Mouse (Mus musculus) testis, postnatal 10 days (tissue): Measurements from ENCODE around the gene Psmd11.
"Not testable (repeated sequence)": the region's sequence is repeated elsewhere in the genome, so short reads cannot be mapped to it uniquely, and the experiment has no call there.

ENCODE experiments used
- DNase-seq: peaks from one replicate; pipeline ENCODE4 v3.0.0; 2021; ENCODE audit warnings: low spot score

The Psmd11 gene

GRCm38 (mm10) chr11:80428381-80429008 is at the start of gene Psmd11:
TSS of gene Psmd11 (plus strand) at chr11:80428615.
- peak; percentile 95 for DNase-seq

- DNase-seq: not testable (repeated sequence)
Measured at GRCm38 (mm10) chr11:80379184-80379583, 49.2 kb upstream of the Psmd11 start.

- DNase-seq: no peak
Measured at GRCm38 (mm10) chr11:80382626-80383018, 45.8 kb upstream of the Psmd11 start.

- peak; percentile 99 for DNase-seq
Measured at GRCm38 (mm10) chr11:80383019-80383625, 45.3 kb upstream of the Psmd11 start, which contains the start of gene Zfp207. TSS of gene Zfp207 (plus strand) at chr11:80383279.

- DNase-seq: no peak
Measured at GRCm38 (mm10) chr11:80383626-80384046, 44.8 kb upstream of the Psmd11 start.

DNA sequence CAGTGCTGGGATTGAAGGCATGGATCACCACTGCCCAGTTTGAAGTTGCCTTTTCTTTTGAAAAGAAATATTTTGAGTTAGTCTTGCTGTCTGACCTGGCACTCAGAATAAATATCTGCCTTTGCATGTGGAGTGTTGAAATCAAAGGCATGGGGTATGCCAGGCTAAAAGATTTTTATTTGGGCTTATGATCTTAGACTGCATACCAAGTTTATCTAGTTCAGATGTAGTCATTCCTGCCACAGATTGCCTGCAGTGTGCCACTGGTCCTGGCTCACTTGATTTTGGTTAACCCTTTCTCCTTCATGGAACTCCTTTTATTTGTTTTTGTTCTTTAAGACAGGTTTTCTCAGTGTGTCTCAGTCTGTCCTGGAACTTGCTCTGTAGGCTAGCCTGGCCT is 44.0 kb upstream of the Psmd11 start:
- DNase-seq: no peak

DNA sequence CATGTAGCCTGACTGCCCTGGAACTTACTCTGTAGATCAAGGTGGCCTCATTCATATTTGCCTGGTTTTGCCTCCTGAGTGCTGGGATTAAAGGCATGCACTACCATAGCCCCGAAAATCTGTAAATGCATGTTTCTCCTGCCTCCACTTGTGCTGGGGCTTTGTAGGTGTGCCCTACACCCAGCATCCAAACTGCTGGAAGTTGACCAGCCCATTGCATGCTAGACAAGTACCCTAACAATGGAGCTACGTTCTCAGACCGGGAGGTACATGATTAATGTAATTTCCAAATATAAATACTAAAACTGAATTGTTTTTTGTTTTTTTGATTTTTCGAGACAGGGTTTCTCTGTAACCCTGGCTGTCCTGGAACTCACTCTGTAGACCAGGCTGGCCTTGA is 43.4 kb upstream of the Psmd11 start:
- DNase-seq: no peak

DNA sequence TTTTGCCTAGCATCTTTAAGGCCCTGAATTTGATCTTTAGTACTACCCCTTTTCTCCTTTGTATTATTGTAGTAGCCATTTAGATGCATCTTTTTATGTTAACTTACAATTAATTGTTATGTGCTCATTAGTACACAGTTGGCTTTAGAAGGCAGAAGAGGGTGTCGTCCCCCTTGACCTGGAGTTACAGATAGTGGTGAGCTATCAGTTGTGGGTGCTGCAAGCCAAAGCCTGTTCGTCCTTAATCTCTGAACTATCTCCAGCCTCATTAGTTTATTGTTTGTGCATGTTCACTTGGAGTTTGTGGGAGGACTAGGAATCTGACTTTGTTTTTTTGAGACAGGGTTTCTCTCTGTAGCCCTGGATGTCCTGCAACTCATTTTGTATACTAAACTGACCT is 41.6 kb upstream of the Psmd11 start:
- no peak for DNase-seq

DNA sequence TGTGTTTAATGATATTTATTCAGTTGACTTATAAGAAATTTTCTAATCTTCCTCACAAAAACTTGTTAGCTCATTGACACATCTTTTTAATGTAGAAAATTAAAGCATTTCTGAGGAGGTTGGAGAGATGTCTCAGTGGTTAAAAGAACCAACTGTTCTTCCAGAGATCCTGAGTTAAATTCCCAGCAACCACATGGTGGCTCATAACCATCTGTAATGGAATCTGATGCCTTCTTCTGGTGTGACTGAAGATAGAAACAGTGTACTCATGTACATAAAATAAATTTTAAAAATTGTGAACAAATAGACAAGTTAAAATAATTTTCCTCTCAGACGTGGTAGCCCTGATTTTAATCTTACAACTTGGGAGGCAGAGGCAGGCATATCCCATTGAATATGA is 38.5 kb upstream of the Psmd11 start:
- no peak for DNase-seq

DNA sequence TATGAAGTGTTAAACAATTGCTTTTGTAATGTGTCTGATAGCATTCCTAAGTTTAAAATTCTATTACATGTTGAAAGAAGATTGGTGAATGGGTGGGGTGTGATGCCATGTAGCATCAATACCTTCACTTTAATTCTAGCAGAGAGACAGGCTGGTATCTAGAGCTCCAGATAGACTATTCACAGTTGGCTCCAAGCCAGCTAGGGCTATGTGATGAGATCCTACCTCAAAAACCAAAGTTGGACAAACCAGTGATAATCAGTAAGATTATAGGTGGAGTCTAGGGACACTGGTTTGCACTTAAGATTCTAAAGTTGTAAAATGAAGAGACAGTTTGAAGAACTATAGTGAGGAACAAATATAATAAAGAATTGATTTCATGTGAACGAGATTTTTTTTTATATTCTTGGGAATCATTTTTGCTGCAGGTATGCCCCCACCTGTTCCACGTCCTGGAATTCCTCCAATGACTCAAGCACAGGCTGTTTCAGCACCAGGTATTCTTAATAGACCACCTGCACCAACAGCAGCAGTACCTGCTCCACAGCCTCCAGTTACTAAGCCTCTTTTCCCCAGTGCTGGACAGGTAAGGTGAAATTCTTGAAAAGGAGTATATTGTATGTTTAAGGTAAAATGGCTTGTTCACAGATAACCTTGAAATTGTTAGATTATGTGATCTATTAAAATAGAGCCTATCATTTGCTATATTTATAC is 36.9 kb upstream of the Psmd11 start:
- no peak for DNase-seq

GRCm38 (mm10) chr11:80395930-80396329 is 32.5 kb upstream of the Psmd11 start:
- no peak for DNase-seq

- no peak for DNase-seq
Measured at GRCm38 (mm10) chr11:80396617-80397016, 31.8 kb upstream of the Psmd11 start.

DNA sequence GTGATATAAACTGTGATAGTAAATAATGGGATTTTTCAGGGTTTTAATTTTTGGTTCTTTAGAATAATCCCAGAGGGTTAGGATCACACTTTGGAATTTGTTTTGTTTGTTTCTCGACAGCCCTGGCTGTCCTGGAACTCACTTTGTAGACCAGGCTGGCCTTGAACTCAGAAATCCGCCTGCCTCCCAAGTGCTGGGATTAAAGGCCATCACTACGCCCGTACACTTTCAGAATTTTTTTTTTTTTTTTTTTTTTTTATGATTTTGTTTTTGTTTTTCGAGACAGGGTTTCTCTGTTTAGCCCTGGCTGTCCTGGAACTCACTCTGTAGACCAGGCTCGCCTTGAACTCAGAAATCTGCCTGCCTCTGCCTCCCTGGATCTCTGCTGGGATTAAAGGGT is 20.5 kb upstream of the Psmd11 start:
- not testable (repeated sequence) for DNase-seq

DNA sequence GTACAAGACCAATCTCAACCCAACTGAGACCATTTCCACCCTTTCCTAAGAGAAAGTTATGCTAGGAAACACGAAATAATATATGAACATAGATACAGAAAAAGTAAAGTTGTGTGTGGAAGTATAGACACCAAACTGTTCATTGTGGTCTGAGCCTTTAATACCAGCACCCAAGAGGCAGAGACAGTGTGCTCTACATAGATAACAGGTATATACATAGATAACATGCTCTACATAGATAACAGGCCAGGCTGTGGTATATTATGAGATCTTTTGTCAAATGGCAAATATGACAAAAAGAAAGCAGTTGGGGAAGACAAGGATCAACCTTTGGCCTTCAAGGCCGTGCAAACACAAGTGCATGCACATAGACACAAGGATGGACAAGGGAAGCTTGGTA is 18.0 kb upstream of the Psmd11 start:
- DNase-seq: no peak

DNA sequence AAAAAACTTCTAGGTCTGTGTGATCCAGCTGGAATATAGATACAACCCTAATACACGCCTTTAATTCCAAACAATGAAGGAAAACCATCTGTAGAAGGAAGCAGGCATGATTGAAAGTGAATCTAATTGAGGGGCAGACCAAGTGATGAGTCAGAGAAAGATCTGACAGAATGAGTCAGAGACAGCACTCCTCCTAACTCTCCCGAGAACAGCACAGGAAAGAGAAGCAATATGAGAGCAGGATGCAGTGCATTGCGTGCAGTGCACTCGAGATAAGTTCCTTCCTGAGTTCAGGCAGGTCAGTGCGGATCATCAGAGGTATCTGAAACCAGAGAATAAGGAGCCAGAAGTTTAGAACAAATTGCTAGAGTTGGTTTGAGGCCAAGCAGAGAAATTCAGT is 11.3 kb upstream of the Psmd11 start:
- DNase-seq: no peak

DNA sequence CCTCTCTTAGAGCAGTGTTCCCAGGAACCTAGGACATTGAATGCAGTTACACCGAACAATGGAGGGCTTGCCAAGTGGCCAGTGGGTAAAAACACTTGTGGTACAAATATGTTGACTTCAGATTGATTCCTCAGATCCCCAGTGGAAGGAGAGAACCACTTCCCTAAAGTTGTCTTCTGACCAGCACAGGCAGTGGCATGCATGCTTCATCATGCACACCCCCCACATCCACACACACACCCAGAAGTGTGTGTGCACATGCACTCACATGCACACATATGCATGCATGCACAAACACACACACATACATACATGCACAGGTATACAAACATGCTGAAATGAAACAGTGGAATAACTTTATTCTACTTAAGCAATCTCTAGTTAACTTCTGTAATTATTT is 8.7 kb upstream of the Psmd11 start:
- no peak for DNase-seq

DNA sequence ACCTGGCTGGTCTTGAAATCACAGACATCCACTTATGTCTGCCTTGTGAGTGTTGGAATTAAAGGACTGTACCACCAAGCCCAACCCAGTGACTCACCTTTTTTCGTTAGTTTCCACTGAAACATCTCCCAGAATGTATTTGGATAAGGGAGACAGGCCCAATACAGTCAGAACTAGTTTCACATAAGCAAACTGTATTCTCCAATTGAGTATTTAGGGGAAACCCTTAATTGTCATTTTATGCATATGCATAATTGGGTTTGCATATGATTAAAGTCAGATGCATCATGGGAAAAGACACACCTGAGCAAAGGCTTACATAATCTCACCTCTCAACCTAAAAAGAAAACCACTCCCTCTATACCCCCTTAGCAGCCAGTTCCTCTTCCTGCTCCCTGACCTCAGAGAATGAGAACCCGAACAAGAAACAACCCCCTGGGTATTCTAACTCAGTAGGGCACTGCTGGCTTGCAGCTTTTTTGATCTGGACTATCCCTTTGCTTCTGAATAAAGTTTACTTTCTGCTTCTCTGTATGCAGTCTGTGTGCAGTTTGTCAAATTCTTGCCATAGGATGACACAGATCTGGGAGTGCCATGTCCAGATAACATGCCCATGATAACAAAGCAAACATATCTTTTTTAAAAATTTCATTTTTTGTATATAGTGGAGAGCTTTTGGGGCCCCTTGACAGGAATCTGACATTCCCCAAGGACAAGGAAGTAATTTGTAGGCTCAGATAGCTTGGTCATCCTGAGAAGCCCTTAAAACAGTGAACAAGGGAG is 8.0 kb upstream of the Psmd11 start:
- no peak for DNase-seq

GRCm38 (mm10) chr11:80421421-80422047 is 6.9 kb upstream of the Psmd11 start:
- no peak for DNase-seq

DNA sequence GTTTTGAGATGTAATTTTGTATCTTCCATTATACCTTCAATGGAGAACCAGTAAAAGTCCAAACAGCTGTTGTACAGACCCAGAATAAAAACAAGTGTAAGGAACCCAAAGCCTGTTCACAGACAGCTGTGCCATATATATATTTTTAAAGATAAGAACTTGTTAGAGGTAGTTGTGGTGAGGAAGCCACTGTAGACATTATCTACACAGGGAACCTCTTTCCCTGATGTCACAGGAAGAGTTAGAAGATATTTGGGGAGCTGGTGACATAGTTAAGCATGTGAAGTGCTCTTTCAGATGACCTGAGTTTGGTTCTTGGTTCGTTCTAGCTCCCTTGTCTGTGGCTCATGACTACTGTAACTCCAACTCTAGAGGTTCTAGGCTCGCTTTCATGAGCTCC is 3.7 kb upstream of the Psmd11 start:
- DNase-seq: no peak

DNA sequence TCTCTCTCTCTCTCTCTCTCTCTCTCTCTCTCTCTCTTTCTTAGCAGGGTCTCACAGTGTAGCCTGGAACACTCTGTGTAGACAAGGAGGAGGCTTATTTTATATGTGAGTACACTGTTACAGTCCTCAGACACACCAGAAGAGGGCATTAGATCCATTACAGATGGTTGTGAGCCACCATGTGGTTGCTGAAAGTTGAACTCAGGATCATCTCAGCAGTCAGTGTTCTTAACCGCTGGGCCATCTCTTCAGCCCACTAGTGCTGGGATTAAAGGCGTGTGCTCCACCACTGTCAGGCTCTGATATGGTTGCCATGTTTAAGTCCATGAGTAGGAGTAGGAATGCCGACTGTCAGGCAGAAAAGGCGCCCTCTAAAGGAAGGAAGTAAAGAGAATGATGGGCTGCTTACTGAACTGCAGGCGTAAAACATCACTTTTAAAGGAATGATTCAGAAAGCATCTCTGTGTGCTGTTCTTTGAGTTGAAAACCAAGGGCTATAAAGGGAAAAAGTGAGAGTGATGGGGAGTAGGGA is 3.1 kb upstream of the Psmd11 start:
- DNase-seq: no peak

- not testable (repeated sequence) for DNase-seq
Measured at GRCm38 (mm10) chr11:80426029-80426813, 2.2 kb upstream of the Psmd11 start.
